ENCODE assay signal across 8 mouse cellular contexts in genomic region chrX:36863766-36864608, GRCm38 (mm10). TPM values are rescaled to one million over a fixed set of nuclear protein-coding genes. Genes with fewer than 3 reads are reported as not detected.
DNase-seq lines count a peak whose midpoint lies in the region; ATAC-seq and TF ChIP-seq lines count a peak whose summit lies in the region.

No protein-coding gene starts in this region.

- TF ChIP-seq POLR2A in bone marrow macrophage, adult 2 months (IDR thresholded peaks at IDR 0.05; ENCODE audit: borderline replicate concordance, low read depth, low read length), result no peak
- 0 out of 2 replicates have a peak, but pooled peaks have one; percentile 29 for TF ChIP-seq POLR2A in embryonic fibroblast, embryonic 13.5 days (IDR thresholded peaks at IDR 0.05; ENCODE audit: low read depth, low read length)
- 0 out of 2 replicates have a peak, but pooled peaks have one; percentile 13 for TF ChIP-seq POLR2A in liver, adult 2 months (IDR thresholded peaks at IDR 0.05; ENCODE audit: extremely low read depth, insufficient read depth, low read length)
- peak; percentile 13 for TF ChIP-seq POLR2A in myocyte (IDR thresholded peaks at IDR 0.05; ENCODE audit: insufficient read length, low read depth)

- TF ChIP-seq CTCF in bone marrow macrophage, adult 2 months (IDR thresholded peaks at IDR 0.05; ENCODE audit: low read depth, low read length), result no peak
- no peak for TF ChIP-seq CTCF in embryonic fibroblast, embryonic 13.5 days (IDR thresholded peaks at IDR 0.05; ENCODE audit: borderline replicate concordance, insufficient read depth, low read length)
- TF ChIP-seq CTCF in liver, adult 2 months (IDR thresholded peaks at IDR 0.05; ENCODE audit: low read depth, low read length), result no peak

- no peaks in the 10 kb centered on the region; the same call in 1 of the 2 replicates for H3K79me2 ChIP-seq in liver, adult 2 months (ENCODE audit: control insufficient read depth, insufficient read depth, low read length)
- H3K79me2 ChIP-seq in myocyte (ENCODE audit: control insufficient read depth, insufficient read depth), result peaks cover 18% of the 10 kb centered on the region

- peak overlapping the region; percentile 75 for H3K4me3 ChIP-seq in bone marrow macrophage, adult 2 months (ENCODE audit: insufficient read depth, low read length)
- H3K4me3 ChIP-seq in embryonic fibroblast, embryonic 13.5 days (ENCODE audit: insufficient read depth, low read length), result peak overlapping the region; percentile 69
- H3K4me3 ChIP-seq in heart, embryonic 11.5 days (ENCODE audit: low read depth, low read length), result peak overlapping the region; percentile 44
- H3K4me3 ChIP-seq in kidney, embryonic 16.5 days (ENCODE audit: low read length), result peak overlapping the region; percentile 51
- H3K4me3 ChIP-seq in liver, adult 2 months (ENCODE audit: insufficient read depth, low read depth, low read length), result peak overlapping the region; percentile 89
- peak overlapping the region; percentile 38 for H3K4me3 ChIP-seq in myocyte

- peak overlapping the region; percentile 62; the same call in 1 of the 2 replicates for H3K9ac ChIP-seq in heart, embryonic 11.5 days (ENCODE audit: low read depth, low read length)
- peak overlapping the region; percentile 63 for H3K9ac ChIP-seq in kidney, embryonic 16.5 days (replicated peaks; ENCODE audit: low read length)
- H3K9ac ChIP-seq in liver, adult 2 months (ENCODE audit: low read depth, low read length), result peak overlapping the region; percentile 84

- H3K4me1 ChIP-seq in bone marrow macrophage, adult 2 months (ENCODE audit: control insufficient read depth, insufficient read depth, low read length), result peaks cover 4% of the 10 kb centered on the region
- H3K4me1 ChIP-seq in embryonic fibroblast, embryonic 13.5 days (ENCODE audit: control insufficient read depth, insufficient read depth, low read length), result no peaks in the 10 kb centered on the region
- H3K4me1 ChIP-seq in heart, embryonic 11.5 days (ENCODE audit: control insufficient read depth, insufficient read depth, low read length), result peaks cover 3% of the 10 kb centered on the region; the same call in 1 of the 2 replicates
- H3K4me1 ChIP-seq in kidney, embryonic 16.5 days (ENCODE audit: insufficient read depth, low read length), result peaks cover 5% of the 10 kb centered on the region
- no peaks in the 10 kb centered on the region; the same call in 1 of the 2 replicates for H3K4me1 ChIP-seq in liver, adult 2 months (ENCODE audit: control insufficient read depth, insufficient read depth, low read length)

- peak overlapping the region; percentile 61 for H3K4me2 ChIP-seq in heart, embryonic 11.5 days
- peak overlapping the region; percentile 56 for H3K4me2 ChIP-seq in kidney, embryonic 16.5 days (replicated peaks; ENCODE audit: low read depth, low read length)
- H3K4me2 ChIP-seq in myocyte (ENCODE audit: low read depth), result peak overlapping the region; percentile 79

- 15% methylated on average over 43 of the region's 44 CpGs for WGBS in heart, embryonic 11.5 days (ENCODE audit: insufficient replicate concordance)
- 25% methylated on average over 43 of the region's 44 CpGs for WGBS in kidney, embryonic 16.5 days
- WGBS in liver, adult 2 months, result 1% methylated on average over 37 of the region's 44 CpGs

- peak; percentile 74; the same call in 1 of the 2 replicates for ATAC-seq in heart, embryonic 11.5 days (replicated peaks; ENCODE audit: insufficient number of reproducible peaks, low FRiP score, low TSS enrichment)
- ATAC-seq in kidney, embryonic 16.5 days (ENCODE audit: low FRiP score, low TSS enrichment), result peak; percentile 81

- no peak overlapping the region for H3ac ChIP-seq in myocyte (ENCODE audit: control insufficient read depth, insufficient read length)

- no peaks in the 10 kb centered on the region for H3K27me3 ChIP-seq in heart, embryonic 11.5 days (ENCODE audit: control insufficient read depth, insufficient read depth, low read length)
- no peaks in the 10 kb centered on the region for H3K27me3 ChIP-seq in kidney, embryonic 16.5 days (ENCODE audit: insufficient read depth, low read length)
- no peaks in the 10 kb centered on the region for H3K27me3 ChIP-seq in liver, adult 2 months (ENCODE audit: control insufficient read depth, insufficient read depth, low read length)
- H3K27me3 ChIP-seq in myocyte (ENCODE audit: control insufficient read depth, insufficient read depth, insufficient read length), result no peaks in the 10 kb centered on the region
- no peaks in the 10 kb centered on the region for H3K27me3 ChIP-seq in splenic B cell, adult 2 months (ENCODE audit: control insufficient read depth, insufficient read depth, low read length, poor library complexity, severe bottlenecking)

- DNase-seq in A20 (ENCODE audit: low read depth, low spot score), result peak; percentile 88
- peak; percentile 78 for DNase-seq in liver, adult 2 months (ENCODE audit: extremely low read depth, low read depth, low spot score)
- peak; percentile 82 for DNase-seq in splenic B cell, adult 2 months (ENCODE audit: low read depth, low spot score)

- H3K36me3 ChIP-seq in heart, embryonic 11.5 days (ENCODE audit: control insufficient read depth, insufficient read depth, low read length), result no peaks in the 10 kb centered on the region
- H3K36me3 ChIP-seq in kidney, embryonic 16.5 days (ENCODE audit: insufficient read depth, low read length), result no peaks in the 10 kb centered on the region
- H3K36me3 ChIP-seq in liver, adult 2 months (ENCODE audit: control insufficient read depth, insufficient read depth, low read length), result no peaks in the 10 kb centered on the region
- H3K36me3 ChIP-seq in myocyte (ENCODE audit: control insufficient read depth, insufficient read depth), result no peaks in the 10 kb centered on the region
- H3K36me3 ChIP-seq in splenic B cell, adult 2 months (ENCODE audit: control insufficient read depth, insufficient read depth, low read length, poor library complexity, severe bottlenecking), result no peaks in the 10 kb centered on the region

- H3K27ac ChIP-seq in bone marrow macrophage, adult 2 months (ENCODE audit: insufficient read depth, low read depth, low read length), result peak overlapping the region; percentile 89
- H3K27ac ChIP-seq in embryonic fibroblast, embryonic 13.5 days (ENCODE audit: insufficient read depth, low read length), result peak overlapping the region; percentile 5; the same call in 1 of the 2 replicates
- no peak overlapping the region; the same call in 1 of the 2 replicates for H3K27ac ChIP-seq in heart, embryonic 11.5 days (ENCODE audit: low read depth, low read length)
- peak overlapping the region; percentile 38; the same call in 1 of the 2 replicates for H3K27ac ChIP-seq in kidney, embryonic 16.5 days (ENCODE audit: low read length)
- peak overlapping the region; percentile 78 for H3K27ac ChIP-seq in liver, adult 2 months (replicated peaks; ENCODE audit: insufficient read depth, low read depth, low read length)

- H3K9me3 ChIP-seq in heart, embryonic 11.5 days (replicated peaks; ENCODE audit: control insufficient read depth, low read length), result no peaks in the 10 kb centered on the region
- H3K9me3 ChIP-seq in kidney, embryonic 16.5 days (ENCODE audit: low read length), result no peaks in the 10 kb centered on the region

TF ChIP-seq in myocyte, 11 proteins besides CTCF, POLR2A, EP300 and RAD21:
- TF ChIP-seq USF1 (IDR thresholded peaks at IDR 0.05; ENCODE audit: low read depth), result peak; percentile 93
- no peak for TF ChIP-seq TCF3 (IDR thresholded peaks at IDR 0.05; ENCODE audit: insufficient read length, low read depth)
TF ChIP-seq in myocyte: peak in this region for 1.

RNA-seq across cellular contexts. Expression of gene Ube2a, which starts 9.7 kb away (rescaled TPM):
- polyA plus RNA-seq in bone marrow macrophage, adult 2 months (2012; ENCODE audit: insufficient read depth, insufficient read length, missing spikeins), result 72.7 and 93.4 TPM in 2 replicates
- 60.2 and 65.7 TPM in 2 replicates for polyA plus RNA-seq in embryonic fibroblast, embryonic 13.5 days (2011; ENCODE audit: insufficient read length, low read depth, missing spikeins)
- polyA plus RNA-seq in heart, embryonic 11.5 days (2014; fragmentation: Nextera tagmentation; extraction: Ambion mirVana), result 125 and 126 TPM in 2 replicates
- polyA plus RNA-seq in kidney, embryonic 16.5 days (2015; fragmentation: Nextera tagmentation; extraction: Ambion mirVana), result 116 and 118 TPM in 2 replicates
- 12.2 and 17.5 TPM in 2 replicates for total RNA-seq in liver, adult 2 months (2014; rRNA removed)
- 21.9 and 25.9 TPM in 2 replicates for polyA plus RNA-seq in liver, adult 2 months (2012; rRNA removed)
- polyA plus RNA-seq in myocyte (2012; fragmentation: generic; extraction: Trizol), result 52.1 TPM

RNA-seq across cellular contexts. Expression of gene C330007P06Rik, which starts 9.9 kb away (rescaled TPM):
- 38.2 and 42.6 TPM in 2 replicates for polyA plus RNA-seq in bone marrow macrophage, adult 2 months (2012; ENCODE audit: insufficient read depth, insufficient read length, missing spikeins)
- 43.8 and 52.9 TPM in 2 replicates for polyA plus RNA-seq in embryonic fibroblast, embryonic 13.5 days (2011; ENCODE audit: insufficient read length, low read depth, missing spikeins)
- 23.4 and 27.9 TPM in 2 replicates for polyA plus RNA-seq in heart, embryonic 11.5 days (2014; fragmentation: Nextera tagmentation; extraction: Ambion mirVana)
- polyA plus RNA-seq in kidney, embryonic 16.5 days (2015; fragmentation: Nextera tagmentation; extraction: Ambion mirVana), result 29.5 and 33.9 TPM in 2 replicates
- total RNA-seq in liver, adult 2 months (2014; rRNA removed), result 26.2 and 30.5 TPM in 2 replicates
- 9.4 and 12.1 TPM in 2 replicates for polyA plus RNA-seq in liver, adult 2 months (2012; rRNA removed)
- polyA plus RNA-seq in myocyte (2012; fragmentation: generic; extraction: Trizol), result 6.6 TPM

RNA-seq across cellular contexts. Expression of gene Nkrf, which starts 38.7 kb away (rescaled TPM):
- polyA plus RNA-seq in bone marrow macrophage, adult 2 months (2012; ENCODE audit: insufficient read depth, insufficient read length, missing spikeins), result 1.9 and 3.2 TPM in 2 replicates
- polyA plus RNA-seq in embryonic fibroblast, embryonic 13.5 days (2011; ENCODE audit: insufficient read length, low read depth, missing spikeins), result 6.6 and 8.0 TPM in 2 replicates
- polyA plus RNA-seq in heart, embryonic 11.5 days (2014; fragmentation: Nextera tagmentation; extraction: Ambion mirVana), result 1.1 and 1.3 TPM in 2 replicates
- polyA plus RNA-seq in kidney, embryonic 16.5 days (2015; fragmentation: Nextera tagmentation; extraction: Ambion mirVana), result 1.2 and 1.4 TPM in 2 replicates
- total RNA-seq in liver, adult 2 months (2014; rRNA removed), result 1.5 and 1.6 TPM in 2 replicates
- polyA plus RNA-seq in liver, adult 2 months (2012; rRNA removed), result 0.39 TPM in 2 replicates
- 2.9 TPM for polyA plus RNA-seq in myocyte (2012; fragmentation: generic; extraction: Trizol)

Comparison
In these comparisons a context has a peak if more than half of its experiments do, and no peak if none do; other contexts are left out.
1. H3K4me3 ChIP-seq: peak in every context shown above with its lines; median percentile 89 in liver, adult 2 months; 75 in bone marrow macrophage, adult 2 months; 69 in embryonic fibroblast, embryonic 13.5 days; 51 in kidney, embryonic 16.5 days; 44 in heart, embryonic 11.5 days; 38 in myocyte.